Mouse (Mus musculus): Measurements from ENCODE around the gene Inpp4b. TPM values are rescaled to one million over a fixed set of nuclear protein-coding genes. Genes with fewer than 3 reads are reported as not detected.

The Inpp4b gene
- polyA plus RNA-seq, 1 experiment from 2014 or later = 5.0 TPM

GRCm38 (mm10) chr8:81558550-81558949 is 216.2 kb downstream of the Inpp4b start:
- H3K4me3 ChIP-seq = no peak overlapping the region
- 89% methylated on average over 4 of the region's 4 CpGs for WGBS
- H3K27me3 ChIP-seq (ENCODE audit: poor library complexity, severe bottlenecking) = no peaks in the 10 kb centered on the region
- H3K27ac ChIP-seq = no peak overlapping the region
- no peaks in the 10 kb centered on the region for H3K9me3 ChIP-seq
- no peaks in the 10 kb centered on the region for H3K36me3 ChIP-seq (replicated peaks)
- H3K4me1 ChIP-seq = no peaks in the 10 kb centered on the region
- no peak for DNase-seq (ENCODE audit: extremely low spot score, low spot score)

GRCm38 (mm10) chr8:81562405-81562804 is 220.0 kb downstream of the Inpp4b start:
- 76% methylated on average over 1 of the region's 1 CpGs for WGBS
- H3K27ac ChIP-seq = no peak overlapping the region
- H3K36me3 ChIP-seq (replicated peaks) = no peaks in the 10 kb centered on the region
- H3K27me3 ChIP-seq (ENCODE audit: poor library complexity, severe bottlenecking) = no peaks in the 10 kb centered on the region
- no peak overlapping the region for H3K4me3 ChIP-seq
- no peaks in the 10 kb centered on the region for H3K9me3 ChIP-seq
- no peak for DNase-seq (ENCODE audit: extremely low spot score, low spot score)
- no peaks in the 10 kb centered on the region for H3K4me1 ChIP-seq

DNA sequence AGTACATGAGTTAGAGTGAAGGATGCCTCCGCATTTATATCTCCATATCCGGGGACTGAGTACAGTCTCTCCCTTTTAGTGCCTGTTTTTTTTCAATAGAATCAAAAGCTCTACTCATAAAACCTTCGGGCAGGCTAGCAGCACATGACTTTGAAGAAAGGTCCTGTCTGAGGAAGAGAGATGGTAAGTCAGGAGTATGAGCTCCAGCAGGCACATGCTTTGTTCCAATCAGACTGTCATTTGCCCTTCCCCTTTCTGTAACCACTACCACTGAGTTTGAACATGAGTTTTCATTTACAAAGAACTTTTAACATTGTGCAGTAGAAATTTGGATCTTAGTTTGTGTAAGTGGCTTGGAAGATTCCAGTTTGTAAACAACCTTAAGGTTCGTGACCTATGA is 223.1 kb downstream of the Inpp4b start:
- Histone ChIP-seq H3K27ac (no peak overlapping the region), H3K36me3 (replicated peaks) (no peaks in the 10 kb centered on the region), H3K4me1 (no peaks in the 10 kb centered on the region), H3K27me3 (ENCODE audit: poor library complexity, severe bottlenecking) (no peaks in the 10 kb centered on the region), H3K9me3 (no peaks in the 10 kb centered on the region), H3K4me3 (no peak overlapping the region)
- 92% methylated on average over 4 of the region's 4 CpGs for WGBS
- DNase-seq (ENCODE audit: extremely low spot score, low spot score) = no peak

DNA sequence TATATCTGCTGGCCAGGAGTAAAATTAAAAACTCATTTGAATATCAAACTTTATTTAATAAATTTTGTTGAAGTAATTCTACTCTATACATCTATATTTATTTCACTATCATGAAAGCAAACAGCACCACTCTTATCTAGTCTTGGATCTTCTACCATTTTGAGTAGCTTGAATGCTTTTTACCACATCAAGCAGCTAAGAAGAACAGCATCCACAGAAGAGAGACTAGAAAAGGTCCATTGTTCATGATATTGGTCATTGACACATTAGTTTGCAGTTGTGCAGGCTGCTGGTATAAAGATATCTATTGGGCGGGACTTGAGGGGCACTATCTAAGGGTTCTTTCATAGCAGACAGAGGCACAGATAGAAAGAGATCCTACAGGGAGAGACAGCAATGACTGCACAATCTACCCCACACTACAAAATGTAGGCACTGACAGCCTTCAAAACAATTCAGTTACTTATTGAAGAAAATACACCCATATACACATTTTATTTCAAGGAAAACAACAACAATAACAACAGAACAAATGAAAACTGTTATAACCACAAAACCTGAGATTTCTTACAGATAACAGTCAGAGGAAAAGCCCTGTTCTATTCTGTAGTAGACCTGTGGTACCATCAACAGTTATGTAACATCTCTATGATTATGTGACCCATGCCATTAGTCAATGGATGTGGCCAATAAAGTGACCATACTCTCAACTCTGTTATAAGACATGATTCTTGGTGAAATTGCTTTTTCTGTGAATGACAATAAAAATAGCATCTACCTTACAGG is 230.2 kb downstream of the Inpp4b start:
- H3K4me1 ChIP-seq = no peaks in the 10 kb centered on the region
- 97% methylated on average over 1 of the region's 1 CpGs for WGBS
- no peak for DNase-seq (ENCODE audit: extremely low spot score, low spot score)
- no peak overlapping the region for H3K4me3 ChIP-seq
- H3K27me3 ChIP-seq (ENCODE audit: poor library complexity, severe bottlenecking) = no peaks in the 10 kb centered on the region
- no peaks in the 10 kb centered on the region for H3K36me3 ChIP-seq (replicated peaks)
- H3K27ac ChIP-seq = no peak overlapping the region
- H3K9me3 ChIP-seq = no peaks in the 10 kb centered on the region

DNA sequence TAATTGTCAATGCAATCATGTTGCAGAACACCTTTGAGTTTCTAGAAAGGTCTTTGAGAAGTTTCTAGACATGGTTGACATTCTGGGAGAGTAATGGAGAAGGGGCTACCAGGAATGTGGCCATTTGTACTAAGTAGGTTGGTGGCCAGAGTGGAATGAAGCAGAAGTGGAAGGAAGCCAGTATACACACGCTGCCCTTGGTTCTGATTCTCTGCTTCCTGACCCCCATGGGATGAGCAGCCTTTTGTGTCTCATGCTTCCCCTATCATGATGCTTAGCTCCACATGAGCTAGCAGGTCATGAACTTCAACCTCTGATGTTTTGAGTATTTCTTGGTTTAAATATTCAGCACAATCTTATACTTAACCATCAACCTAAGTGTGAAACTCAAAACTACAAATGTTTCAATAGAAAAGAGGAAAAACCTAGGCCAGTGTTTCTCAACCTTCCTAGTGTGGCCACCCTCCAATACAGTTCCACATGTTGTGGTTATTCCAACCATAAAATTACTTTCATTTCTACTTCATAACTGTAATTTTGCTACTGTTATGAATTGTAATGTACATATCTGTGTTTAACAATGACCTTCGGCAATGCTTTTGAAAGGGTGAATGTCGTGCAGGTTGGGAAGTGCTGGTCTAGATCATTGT is 233.0 kb downstream of the Inpp4b start:
- Histone ChIP-seq H3K27ac (no peak overlapping the region), H3K4me3 (no peak overlapping the region), H3K36me3 (replicated peaks) (no peaks in the 10 kb centered on the region), H3K27me3 (ENCODE audit: poor library complexity, severe bottlenecking) (no peaks in the 10 kb centered on the region), H3K9me3 (no peaks in the 10 kb centered on the region), H3K4me1 (0 out of 2 replicates have a peak, but pooled peaks cover 5% of the 10 kb centered on the region)
- WGBS = 85% methylated on average over 3 of the region's 3 CpGs
- no peak for DNase-seq (ENCODE audit: extremely low spot score, low spot score)

DNA sequence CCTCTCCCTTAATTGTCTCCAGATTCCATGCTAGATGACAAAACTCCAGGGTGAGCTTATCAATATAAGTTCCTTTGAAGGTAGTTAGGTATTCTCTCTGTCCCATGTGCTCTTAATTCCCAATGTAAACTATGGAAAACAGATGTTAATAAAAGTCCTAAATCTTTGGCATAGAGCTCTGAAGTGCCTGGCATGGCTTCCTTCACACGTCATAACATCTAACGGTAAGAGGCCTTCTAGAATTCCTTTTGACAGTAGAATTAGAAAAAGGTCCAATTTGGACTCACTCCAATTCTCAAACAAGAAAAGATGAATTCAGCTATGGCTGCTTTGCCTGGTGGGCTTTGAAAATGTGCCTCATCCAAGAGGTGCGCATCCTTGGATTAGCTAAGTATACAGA is 236.6 kb downstream of the Inpp4b start:
- H3K4me1 ChIP-seq = 0 out of 2 replicates have a peak, but pooled peaks cover 5% of the 10 kb centered on the region
- no peaks in the 10 kb centered on the region for H3K9me3 ChIP-seq
- DNase-seq (ENCODE audit: extremely low spot score, low spot score) = no peak
- H3K36me3 ChIP-seq (replicated peaks) = no peaks in the 10 kb centered on the region
- 84% methylated on average over 3 of the region's 3 CpGs for WGBS
- no peak overlapping the region for H3K4me3 ChIP-seq
- H3K27ac ChIP-seq = no peak overlapping the region
- H3K27me3 ChIP-seq (ENCODE audit: poor library complexity, severe bottlenecking) = no peaks in the 10 kb centered on the region

DNA sequence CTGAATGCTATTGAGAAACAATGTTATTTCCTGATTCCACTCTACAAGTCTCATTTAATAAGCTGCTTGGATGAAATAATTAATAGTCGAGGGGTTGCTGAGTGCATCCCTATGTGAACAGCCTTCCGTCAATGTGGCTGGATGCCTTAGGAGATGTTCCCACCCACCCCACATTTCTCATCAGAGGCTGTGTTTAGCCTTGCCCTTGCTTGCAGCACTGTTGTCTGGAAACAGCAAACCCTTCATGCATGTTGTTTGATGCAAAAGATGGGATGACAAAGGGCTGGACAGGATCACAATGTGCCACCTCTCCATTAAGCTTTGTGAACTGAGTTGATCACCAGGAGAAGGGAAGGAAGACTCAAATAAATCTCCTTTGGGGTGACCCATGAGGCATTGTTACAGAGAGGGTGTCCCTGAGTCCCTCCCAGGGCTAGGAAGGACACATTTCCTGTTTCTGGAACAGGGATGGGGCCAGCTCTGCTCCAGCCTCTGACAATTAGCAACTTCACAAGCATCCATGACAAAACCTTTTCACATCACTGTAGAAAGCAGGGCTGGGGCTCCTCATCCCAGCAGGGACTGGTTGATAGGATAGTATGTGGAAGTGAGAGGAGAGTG is 239.6 kb downstream of the Inpp4b start:
- H3K4me1 ChIP-seq = 0 out of 2 replicates have a peak, but pooled peaks cover 5% of the 10 kb centered on the region
- WGBS = 88% methylated on average over 2 of the region's 2 CpGs
- DNase-seq (ENCODE audit: extremely low spot score, low spot score) = no peak
- H3K9me3 ChIP-seq = no peaks in the 10 kb centered on the region
- H3K27me3 ChIP-seq (ENCODE audit: poor library complexity, severe bottlenecking) = no peaks in the 10 kb centered on the region
- no peak overlapping the region for H3K4me3 ChIP-seq
- H3K36me3 ChIP-seq (replicated peaks) = no peaks in the 10 kb centered on the region
- H3K27ac ChIP-seq = no peak overlapping the region

- 93% methylated on average over 1 of the region's 1 CpGs for WGBS
Measured at GRCm38 (mm10) chr8:81582906-81583305, 240.6 kb downstream of the Inpp4b start.

GRCm38 (mm10) chr8:81586783-81587182 is 244.4 kb downstream of the Inpp4b start:
- 93% methylated on average over 5 of the region's 5 CpGs for WGBS
- Histone ChIP-seq H3K9me3 (no peaks in the 10 kb centered on the region), H3K4me3 (no peak overlapping the region), H3K27me3 (ENCODE audit: poor library complexity, severe bottlenecking) (no peaks in the 10 kb centered on the region), H3K4me1 (no peaks in the 10 kb centered on the region), H3K36me3 (replicated peaks) (no peaks in the 10 kb centered on the region), H3K27ac (no peak overlapping the region)
- no peak for DNase-seq (ENCODE audit: extremely low spot score, low spot score)

More at GRCm38 (mm10) chr8:81582906-81583305, 240.6 kb downstream of the Inpp4b start:
- H3K4me1 ChIP-seq = 0 out of 2 replicates have a peak, but pooled peaks cover 5% of the 10 kb centered on the region
- no peak for DNase-seq (ENCODE audit: extremely low spot score, low spot score)
- H3K27ac ChIP-seq = no peak overlapping the region
- no peaks in the 10 kb centered on the region for H3K9me3 ChIP-seq
- no peaks in the 10 kb centered on the region for H3K36me3 ChIP-seq (replicated peaks)
- no peak overlapping the region for H3K4me3 ChIP-seq
- H3K27me3 ChIP-seq (ENCODE audit: poor library complexity, severe bottlenecking) = no peaks in the 10 kb centered on the region

DNA sequence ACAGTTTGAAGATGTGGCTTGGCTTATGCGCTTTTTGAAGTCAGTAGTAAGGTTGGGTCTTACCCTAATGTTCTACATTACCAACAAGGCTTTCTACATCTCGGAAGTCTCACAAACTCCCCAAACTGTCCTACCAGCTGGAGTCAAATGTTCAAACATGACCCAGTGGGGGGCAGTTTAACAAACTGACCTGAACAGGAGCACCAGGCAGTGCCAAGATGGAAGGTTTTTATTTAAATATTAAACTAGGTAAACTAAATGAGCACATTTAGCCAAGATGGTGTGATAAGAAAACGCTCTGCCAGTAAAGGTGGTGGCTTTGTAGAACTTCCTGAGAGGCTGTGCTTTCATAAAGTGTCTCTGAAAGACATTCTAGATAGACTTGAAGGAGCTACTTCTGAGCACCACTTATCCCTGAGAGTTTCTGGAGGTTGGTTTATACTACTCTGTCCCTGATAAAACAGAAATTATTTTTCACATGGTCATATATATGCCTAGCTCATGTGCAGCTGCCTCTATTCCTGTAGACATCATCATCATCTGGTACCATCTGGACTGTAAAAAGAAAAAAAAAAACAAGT is 251.9 kb downstream of the Inpp4b start:
- 93% methylated on average over 3 of the region's 3 CpGs for WGBS
- Histone ChIP-seq H3K9me3 (no peaks in the 10 kb centered on the region), H3K36me3 (replicated peaks) (no peaks in the 10 kb centered on the region), H3K4me3 (no peak overlapping the region), H3K4me1 (no peaks in the 10 kb centered on the region), H3K27ac (no peak overlapping the region), H3K27me3 (ENCODE audit: poor library complexity, severe bottlenecking) (no peaks in the 10 kb centered on the region)
- DNase-seq (ENCODE audit: extremely low spot score, low spot score) = no peak

- no peak for DNase-seq (ENCODE audit: extremely low spot score, low spot score)
- WGBS = 94% methylated on average over 4 of the region's 4 CpGs
Measured at GRCm38 (mm10) chr8:81599209-81599608, 256.9 kb downstream of the Inpp4b start.

DNA sequence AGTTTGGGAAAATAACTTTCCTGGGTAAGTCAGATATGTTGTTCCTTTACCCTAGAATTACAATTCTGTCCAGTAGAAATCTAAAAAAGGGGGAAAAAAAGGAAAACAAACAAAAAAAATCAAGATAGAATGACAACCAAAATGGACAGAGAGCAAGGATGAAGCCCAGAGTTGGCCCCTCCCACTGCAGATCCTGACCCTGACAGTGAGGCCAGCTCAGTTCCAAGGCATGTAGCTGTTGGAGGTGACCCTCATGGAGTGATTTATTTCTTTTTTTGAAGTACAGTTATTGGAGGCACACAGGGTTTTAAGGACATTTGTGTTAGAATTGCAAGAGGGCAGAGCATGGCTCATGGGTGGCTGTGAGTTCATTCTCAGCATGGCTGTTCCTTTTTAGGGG is 258.8 kb downstream of the Inpp4b start:
- H3K27me3 ChIP-seq (ENCODE audit: poor library complexity, severe bottlenecking) = no peaks in the 10 kb centered on the region
- no peak overlapping the region for H3K27ac ChIP-seq
- H3K4me3 ChIP-seq = no peak overlapping the region
- DNase-seq (ENCODE audit: extremely low spot score, low spot score) = no peak
- H3K36me3 ChIP-seq (replicated peaks) = no peaks in the 10 kb centered on the region
- H3K9me3 ChIP-seq = no peaks in the 10 kb centered on the region
- H3K4me1 ChIP-seq = no peaks in the 10 kb centered on the region

More at GRCm38 (mm10) chr8:81599209-81599608, 256.9 kb downstream of the Inpp4b start:
- no peak overlapping the region for H3K27ac ChIP-seq
- no peaks in the 10 kb centered on the region for H3K27me3 ChIP-seq (ENCODE audit: poor library complexity, severe bottlenecking)
- H3K4me1 ChIP-seq = no peaks in the 10 kb centered on the region
- H3K36me3 ChIP-seq (replicated peaks) = no peaks in the 10 kb centered on the region
- H3K4me3 ChIP-seq = no peak overlapping the region
- no peaks in the 10 kb centered on the region for H3K9me3 ChIP-seq

- no peak overlapping the region for H3K4me3 ChIP-seq
Measured at GRCm38 (mm10) chr8:81608082-81608481, 265.7 kb downstream of the Inpp4b start.

More at GRCm38 (mm10) chr8:81608082-81608481, 265.7 kb downstream of the Inpp4b start:
- Histone ChIP-seq H3K4me1 (no peaks in the 10 kb centered on the region), H3K27me3 (ENCODE audit: poor library complexity, severe bottlenecking) (no peaks in the 10 kb centered on the region), H3K27ac (no peak overlapping the region), H3K36me3 (replicated peaks) (no peaks in the 10 kb centered on the region), H3K9me3 (no peaks in the 10 kb centered on the region)
- DNase-seq (ENCODE audit: extremely low spot score, low spot score) = no peak
- 94% methylated on average over 1 of the region's 1 CpGs for WGBS

Data from forebrain, embryonic 10.5 days (tissue).